Mouse (Mus musculus) ES-Bruce4 (cell line): ENCODE measurements around the gene Cck. TPM values are rescaled to one million over a fixed set of nuclear protein-coding genes. Genes with fewer than 3 reads are reported as not detected.
A peak's percentile ranks its signal among the peaks of the same experiment; 100 is the strongest.
"Not testable (repeated sequence)": the region's sequence is repeated elsewhere in the genome, so short reads cannot be mapped to it uniquely, and the experiment has no call there.

Experiments
- H3K27ac ChIP-seq: 2 replicates; pipeline ENCODE4 v1.5.1; 2012; ENCODE audit warnings: low read length, inconsistent platforms; ENCODE audit not compliant: insufficient read depth
- H3K27me3 ChIP-seq: 2 replicates; pipeline ENCODE4 v1.6.1; 2012; ENCODE audit warnings: mild to moderate bottlenecking, low read length, inconsistent platforms; ENCODE audit not compliant: control insufficient read depth, poor library complexity, insufficient read depth, severe bottlenecking
- H3K36me3 ChIP-seq: 2 replicates; pipeline ENCODE4 v1.6.1; 2012; ENCODE audit warnings: inconsistent platforms, mild to moderate bottlenecking, low read length, moderate library complexity; ENCODE audit not compliant: control insufficient read depth, poor library complexity, insufficient read depth, severe bottlenecking
- H3K4me1 ChIP-seq: one replicate; pipeline ENCODE4 v1.8.1; 2011; ENCODE audit warnings: low read length; ENCODE audit not compliant: control insufficient read depth, insufficient read depth
- H3K4me3 ChIP-seq: 2 replicates; pipeline ENCODE4 v1.5.1; 2011; ENCODE audit warnings: low read depth, mild to moderate bottlenecking, low read length
- H3K9ac ChIP-seq: 2 replicates; pipeline ENCODE4 v1.6.1; 2012; ENCODE audit warnings: low read depth, mild to moderate bottlenecking, inconsistent platforms; ENCODE audit not compliant: poor library complexity, severe bottlenecking
- H3K9me3 ChIP-seq: replicated peaks from 2 replicates; pipeline ENCODE4 v1.6.1; 2012; ENCODE audit warnings: mild to moderate bottlenecking, low read length, inconsistent platforms; ENCODE audit not compliant: control insufficient read depth, poor library complexity, insufficient read depth, severe bottlenecking
- CTCF ChIP-seq: IDR thresholded peaks from one replicate; pipeline ENCODE4 v1.8.1; 2011; ENCODE audit warnings: low read depth, low read length
- EP300 ChIP-seq: IDR thresholded peaks from 2 replicates; pipeline ENCODE4 v1.6.1; 2011; ENCODE audit warnings: low read depth, low read length; ENCODE audit not compliant: insufficient read depth
- POLR2A ChIP-seq: IDR thresholded peaks from one replicate; pipeline ENCODE4 v1.8.1; 2011; ENCODE audit warnings: low read length; ENCODE audit not compliant: insufficient read depth
- polyA plus RNA-seq: library from polyadenylated mRNA; stranded (reverse); fragments of >200 nt; gene quantifications from 2 replicates; pipeline ENCODE4 v1.2.4, GENCODE M21; 2011; ENCODE audit warnings: low read depth; ENCODE audit not compliant: missing spikeins, insufficient read depth, insufficient read length

The Cck gene
- polyA plus RNA-seq, 1 experiment = 1.3 TPM

GRCm38 (mm10) chr9:121454891-121455290 is 40.6 kb downstream of the Cck start:
- Histone ChIP-seq H3K4me3 (no peak overlapping the region), H3K4me1 (peaks cover 3% of the 10 kb centered on the region), H3K27ac (no peak overlapping the region), H3K9me3 (no peaks in the 10 kb centered on the region), H3K9ac (no peak overlapping the region), H3K36me3 (peaks cover 7% of the 10 kb centered on the region), H3K27me3 (no peaks in the 10 kb centered on the region)
- TF ChIP-seq POLR2A = no peak
- TF ChIP-seq EP300 = no peak
- TF ChIP-seq CTCF = no peak

- not testable (repeated sequence) for H3K27ac ChIP-seq, H3K36me3 ChIP-seq, H3K9ac ChIP-seq, H3K9me3 ChIP-seq, H3K4me3 ChIP-seq, H3K27me3 ChIP-seq, H3K4me1 ChIP-seq
Observed at GRCm38 (mm10) chr9:121452342-121452942, 43.1 kb downstream of the Cck start.

GRCm38 (mm10) chr9:121446431-121446831 is 49.1 kb downstream of the Cck start:
- Histone ChIP-seq H3K9me3 (no peaks in the 10 kb centered on the region), H3K9ac (no peak overlapping the region), H3K4me1 (no peaks in the 10 kb centered on the region), H3K4me3 (no peak overlapping the region), H3K27me3 (no peaks in the 10 kb centered on the region), H3K36me3 (0 out of 2 replicates have a peak, but pooled peaks cover 2% of the 10 kb centered on the region), H3K27ac (no peak overlapping the region)
- TF ChIP-seq POLR2A (no peak), CTCF (no peak), EP300 (no peak)

GRCm38 (mm10) chr9:121445364-121445763 is 50.1 kb downstream of the Cck start:
- Histone ChIP-seq H3K36me3 (0 out of 2 replicates have a peak, but pooled peaks cover 2% of the 10 kb centered on the region), H3K9me3 (no peaks in the 10 kb centered on the region), H3K9ac (no peak overlapping the region), H3K27me3 (no peaks in the 10 kb centered on the region), H3K27ac (no peak overlapping the region), H3K4me1 (no peaks in the 10 kb centered on the region), H3K4me3 (no peak overlapping the region)
- TF ChIP-seq EP300 (no peak), POLR2A (no peak), CTCF (peak; percentile 54)

- no peaks in the 10 kb centered on the region for H3K4me1 ChIP-seq
- TF ChIP-seq CTCF = no peak
- TF ChIP-seq EP300 = no peak
- no peak for TF ChIP-seq POLR2A
- H3K27me3 ChIP-seq = no peaks in the 10 kb centered on the region
- no peak overlapping the region for H3K27ac ChIP-seq
- 0 out of 2 replicates have a peak, but pooled peaks cover 2% of the 10 kb centered on the region for H3K36me3 ChIP-seq
- no peak overlapping the region for H3K4me3 ChIP-seq
- H3K9me3 ChIP-seq = no peaks in the 10 kb centered on the region
- H3K9ac ChIP-seq = no peak overlapping the region
Observed at GRCm38 (mm10) chr9:121444367-121444707, 51.2 kb downstream of the Cck start.

GRCm38 (mm10) chr9:121443696-121444366 is 51.7 kb downstream of the Cck start:
- H3K4me3 ChIP-seq = no peak overlapping the region
- no peak overlapping the region for H3K27ac ChIP-seq
- TF ChIP-seq EP300 = no peak
- no peak for TF ChIP-seq CTCF
- no peak for TF ChIP-seq POLR2A
- no peaks in the 10 kb centered on the region for H3K4me1 ChIP-seq
- H3K9me3 ChIP-seq = no peaks in the 10 kb centered on the region
- H3K9ac ChIP-seq = no peak overlapping the region
- no peaks in the 10 kb centered on the region for H3K27me3 ChIP-seq
- H3K36me3 ChIP-seq = 0 out of 2 replicates have a peak, but pooled peaks cover 2% of the 10 kb centered on the region
